Mouse (Mus musculus) limb, embryonic 11.5 days (tissue): Measurements from ENCODE around the gene Mthfd1. TPM values are rescaled to one million over a fixed set of nuclear protein-coding genes. Genes with fewer than 3 reads are reported as not detected.

ENCODE experiments used
- ATAC-seq: fragments of 200-750 bp; cut with Nextera tagmentation; 2 replicates; pipeline ENCODE4 v1.8.0; 2017; ENCODE audit warnings: low read depth; ENCODE audit not compliant: insufficient number of reproducible peaks, low FRiP score, low TSS enrichment
- DNase-seq: peaks from one replicate; pipeline ENCODE4 v3.0.0-alpha.2; 2015; ENCODE audit warnings: low spot score
- H3K27ac ChIP-seq: fragments of 300-500 bp; sonication (generic); replicated peaks from 2 replicates; pipeline ENCODE4 v1.5.1; 2014; ENCODE audit warnings: low read depth, mild to moderate bottlenecking, low read length
- H3K27me3 ChIP-seq: fragments of 300-500 bp; sonication (generic); 2 replicates; pipeline ENCODE4 v1.6.1; 2014; ENCODE audit warnings: mild to moderate bottlenecking, low read length, mixed read lengths; ENCODE audit not compliant: control insufficient read depth, insufficient read depth
- H3K36me3 ChIP-seq: fragments of 300-500 bp; sonication (generic); 2 replicates; pipeline ENCODE4 v1.6.1; 2014; ENCODE audit warnings: mild to moderate bottlenecking, low read length, moderate library complexity, mixed read lengths; ENCODE audit not compliant: control insufficient read depth, insufficient read depth
- H3K4me1 ChIP-seq: fragments of 300-500 bp; sonication (generic); 2 replicates; pipeline ENCODE4 v1.6.1; 2014; ENCODE audit warnings: low read length, mixed read lengths; ENCODE audit not compliant: control insufficient read depth, insufficient read depth
- H3K4me2 ChIP-seq: fragments of 300-500 bp; sonication (generic); 2 replicates; pipeline ENCODE4 v1.6.1; 2014; ENCODE audit warnings: low read depth, mild to moderate bottlenecking, moderate library complexity; ENCODE audit not compliant: severe bottlenecking
- H3K4me3 ChIP-seq: fragments of 300-500 bp; sonication (generic); 2 replicates; pipeline ENCODE4 v1.5.1; 2014; ENCODE audit warnings: low read depth, low read length
- H3K9ac ChIP-seq: fragments of 300-500 bp; sonication (generic); 2 replicates; pipeline ENCODE4 v1.6.1; 2014; ENCODE audit warnings: mild to moderate bottlenecking, low read length
- H3K9me3 ChIP-seq: fragments of 300-500 bp; sonication (generic); 2 replicates; pipeline ENCODE4 v1.6.1; 2016; ENCODE audit warnings: low read length; ENCODE audit not compliant: control insufficient read depth
- WGBS: fragments of 180-500 bp; shearing (Covaris S2); extraction: QIAGEN DNeasy Blood & Tissue Kit; methylation state at CpG from one replicate; pipeline ENCODE4 v1.1.7; 2014; 5-methylcytosine and 5-hydroxymethylcytosine counted together
- polyA plus RNA-seq: library from polyadenylated mRNA; unstranded; fragments of >200 nt; fragmentation: Nextera tagmentation; extraction: Ambion mirVana; gene quantifications from 2 replicates; pipeline ENCODE4 v1.2.1, GENCODE M21; 2014

Mthfd1 gene
- polyA plus RNA-seq, 1 experiment from 2014 or later, result 80.0 TPM

GRCm38 (mm10) chr12:76266875-76267274 lies 11.8 kb downstream of the Mthfd1 start:
- Histone ChIP-seq H3K36me3 (no peaks in the 10 kb centered on the region; the same call in 1 of the 2 replicates), H3K9me3 (no peaks in the 10 kb centered on the region), H3K4me3 (no peak overlapping the region), H3K4me2 (no peak overlapping the region), H3K27ac (no peak overlapping the region), H3K27me3 (no peaks in the 10 kb centered on the region), H3K4me1 (no peaks in the 10 kb centered on the region), H3K9ac (no peak overlapping the region)
- DNase-seq, result peak; percentile 35
- 84% methylated on average over 9 of the region's 9 CpGs for whole genome bisulfite sequencing
- no peak for ATAC-seq

- peaks cover 2% of the 10 kb centered on the region; the same call in 1 of the 2 replicates for H3K36me3 ChIP-seq
These were observed 13.6 kb downstream of the Mthfd1 start for GRCm38 (mm10) chr12:76268686-76269085.

GRCm38 (mm10) chr12:76269196-76269595 lies 14.1 kb downstream of the Mthfd1 start:
- WGBS, result 89% methylated on average over 7 of the region's 7 CpGs
- no peak overlapping the region for H3K9ac ChIP-seq
- H3K9me3 ChIP-seq, result no peaks in the 10 kb centered on the region
- DNase-seq, result no peak
- peaks cover 2% of the 10 kb centered on the region; the same call in 1 of the 2 replicates for H3K36me3 ChIP-seq
- ATAC-seq, result no peak
- no peaks in the 10 kb centered on the region for H3K27me3 ChIP-seq
- no peak overlapping the region for H3K27ac ChIP-seq
- no peak overlapping the region for H3K4me3 ChIP-seq
- no peaks in the 10 kb centered on the region for H3K4me1 ChIP-seq
- H3K4me2 ChIP-seq, result no peak overlapping the region

More at GRCm38 (mm10) chr12:76268686-76269085, 13.6 kb downstream of the Mthfd1 start:
- no peak for DNase-seq
- Histone ChIP-seq H3K9ac (no peak overlapping the region), H3K4me2 (no peak overlapping the region), H3K27ac (no peak overlapping the region), H3K4me3 (no peak overlapping the region), H3K4me1 (no peaks in the 10 kb centered on the region), H3K9me3 (no peaks in the 10 kb centered on the region), H3K27me3 (no peaks in the 10 kb centered on the region)
- ATAC-seq, result no peak
- WGBS, result 84% methylated on average over 10 of the region's 10 CpGs

GRCm38 (mm10) chr12:76271516-76271915 lies 16.4 kb downstream of the Mthfd1 start:
- Histone ChIP-seq H3K9ac (no peak overlapping the region), H3K36me3 (peaks cover 2% of the 10 kb centered on the region; the same call in 1 of the 2 replicates), H3K27me3 (no peaks in the 10 kb centered on the region), H3K4me3 (no peak overlapping the region), H3K4me1 (no peaks in the 10 kb centered on the region), H3K27ac (no peak overlapping the region), H3K9me3 (no peaks in the 10 kb centered on the region), H3K4me2 (no peak overlapping the region)
- DNase-seq, result no peak
- no peak for ATAC-seq
- 95% methylated on average over 6 of the region's 6 CpGs for WGBS

- Histone ChIP-seq H3K4me3 (no peak overlapping the region), H3K27me3 (no peaks in the 10 kb centered on the region), H3K9me3 (no peaks in the 10 kb centered on the region), H3K36me3 (peaks cover 2% of the 10 kb centered on the region; the same call in 1 of the 2 replicates), H3K27ac (no peak overlapping the region), H3K4me2 (no peak overlapping the region), H3K9ac (no peak overlapping the region), H3K4me1 (no peaks in the 10 kb centered on the region)
- no peak for DNase-seq
- WGBS, result 93% methylated on average over 10 of the region's 10 CpGs
- no peak for ATAC-seq
These were observed 17.8 kb downstream of the Mthfd1 start for GRCm38 (mm10) chr12:76272610-76273524.

GRCm38 (mm10) chr12:76278209-76278608 lies 23.1 kb downstream of the Mthfd1 start:
- H3K4me1 ChIP-seq, result no peaks in the 10 kb centered on the region
- H3K27ac ChIP-seq, result no peak overlapping the region
- H3K4me2 ChIP-seq, result no peak overlapping the region
- WGBS, result 88% methylated on average over 6 of the region's 6 CpGs
- ATAC-seq, result no peak
- no peaks in the 10 kb centered on the region for H3K27me3 ChIP-seq
- no peak overlapping the region for H3K9ac ChIP-seq
- H3K4me3 ChIP-seq, result no peak overlapping the region
- 0 out of 2 replicates have a peak, but pooled peaks cover 2% of the 10 kb centered on the region for H3K36me3 ChIP-seq
- no peaks in the 10 kb centered on the region for H3K9me3 ChIP-seq
- DNase-seq, result no peak

GRCm38 (mm10) chr12:76280556-76280955 lies 25.5 kb downstream of the Mthfd1 start:
- no peak for DNase-seq

GRCm38 (mm10) chr12:76281111-76281660 lies 26.1 kb downstream of the Mthfd1 start:
- H3K9me3 ChIP-seq, result no peaks in the 10 kb centered on the region
- H3K4me1 ChIP-seq, result no peaks in the 10 kb centered on the region
- no peak overlapping the region for H3K27ac ChIP-seq
- ATAC-seq (no peak), DNase-seq (no peak)
- no peaks in the 10 kb centered on the region for H3K27me3 ChIP-seq
- WGBS, result 87% methylated on average over 2 of the region's 2 CpGs
- H3K9ac ChIP-seq, result no peak overlapping the region
- no peak overlapping the region for H3K4me2 ChIP-seq
- peaks cover 7% of the 10 kb centered on the region for H3K36me3 ChIP-seq
- H3K4me3 ChIP-seq, result no peak overlapping the region

More at GRCm38 (mm10) chr12:76280556-76280955, 25.5 kb downstream of the Mthfd1 start:
- Histone ChIP-seq H3K4me2 (no peak overlapping the region), H3K27me3 (no peaks in the 10 kb centered on the region), H3K9ac (no peak overlapping the region), H3K4me1 (no peaks in the 10 kb centered on the region), H3K4me3 (no peak overlapping the region), H3K36me3 (peaks cover 7% of the 10 kb centered on the region), H3K27ac (no peak overlapping the region), H3K9me3 (no peaks in the 10 kb centered on the region)
- no peak for ATAC-seq
- WGBS, result 90% methylated on average over 9 of the region's 9 CpGs
